Mouse (Mus musculus) neural tube, embryonic 13.5 days (tissue): ENCODE measurements around the gene Bnip1. TPM values are rescaled to one million over a fixed set of nuclear protein-coding genes. Genes with fewer than 3 reads are reported as not detected.

Source experiments
- ATAC-seq: fragments of 200-750 bp; cut with Nextera tagmentation; 2 replicates; pipeline ENCODE4 v1.8.0; 2017; ENCODE audit warnings: low read depth, mild to moderate bottlenecking, moderate TSS enrichment, moderate library complexity
- H3K27ac ChIP-seq: fragments of 300-500 bp; sonication (generic); replicated peaks from 2 replicates; pipeline ENCODE4 v1.5.1; 2015; ENCODE audit warnings: moderate library complexity, mild to moderate bottlenecking, inconsistent platforms
- H3K27me3 ChIP-seq: fragments of 300-500 bp; sonication (generic); 2 replicates; pipeline ENCODE4 v1.6.1; 2015; ENCODE audit warnings: mild to moderate bottlenecking, inconsistent platforms
- H3K36me3 ChIP-seq: fragments of 300-500 bp; sonication (generic); 2 replicates; pipeline ENCODE4 v1.6.1; 2015; ENCODE audit warnings: mild to moderate bottlenecking, inconsistent platforms
- H3K4me1 ChIP-seq: fragments of 300-500 bp; sonication (generic); replicated peaks from 2 replicates; pipeline ENCODE4 v1.6.1; 2015; ENCODE audit warnings: inconsistent platforms
- H3K4me2 ChIP-seq: fragments of 300-500 bp; sonication (generic); 2 replicates; pipeline ENCODE4 v1.6.1; 2015; ENCODE audit warnings: inconsistent platforms, mild to moderate bottlenecking, moderate library complexity
- H3K4me3 ChIP-seq: fragments of 300-500 bp; sonication (generic); 2 replicates; pipeline ENCODE4 v1.5.1; 2015; ENCODE audit warnings: mild to moderate bottlenecking, inconsistent platforms
- H3K9ac ChIP-seq: fragments of 300-500 bp; sonication (generic); 2 replicates; pipeline ENCODE4 v1.6.1; 2015; ENCODE audit warnings: moderate library complexity, mild to moderate bottlenecking, inconsistent platforms
- H3K9me3 ChIP-seq: fragments of 300-500 bp; sonication (generic); 2 replicates; pipeline ENCODE4 v1.6.1; 2016; ENCODE audit warnings: inconsistent platforms
- WGBS: fragments of 180-500 bp; shearing (Covaris S2); methylation state at CpG from one replicate; pipeline ENCODE4 v1.1.7; 2015; 5-methylcytosine and 5-hydroxymethylcytosine counted together
- polyA plus RNA-seq: library from polyadenylated mRNA; unstranded; fragments of >200 nt; fragmentation: Nextera tagmentation; extraction: Ambion mirVana; gene quantifications from 2 replicates; pipeline ENCODE4 v1.2.1, GENCODE M21; 2015

The Bnip1 gene
- polyA plus RNA-seq, 1 experiment from 2014 or later = 47.9 TPM

GRCm38 (mm10) chr17:26836786-26837545 lies 56.1 kb downstream of the Bnip1 start:
- no peaks in the 10 kb centered on the region for H3K9me3 ChIP-seq
- ATAC-seq = no peak
- no peak overlapping the region for H3K4me2 ChIP-seq
- H3K27ac ChIP-seq = no peak overlapping the region
- 2% methylated on average over 19 of the region's 19 CpGs for WGBS
- no peak overlapping the region for H3K4me3 ChIP-seq
- peaks cover 100% of the 10 kb centered on the region for H3K27me3 ChIP-seq
- no peaks in the 10 kb centered on the region for H3K36me3 ChIP-seq
- H3K9ac ChIP-seq = no peak overlapping the region
- H3K4me1 ChIP-seq = peaks cover 9% of the 10 kb centered on the region

GRCm38 (mm10) chr17:26837546-26837985 lies 56.7 kb downstream of the Bnip1 start:
- Histone ChIP-seq H3K9ac (no peak overlapping the region), H3K36me3 (no peaks in the 10 kb centered on the region), H3K4me3 (no peak overlapping the region), H3K9me3 (no peaks in the 10 kb centered on the region), H3K27me3 (peaks cover 100% of the 10 kb centered on the region), H3K4me2 (no peak overlapping the region), H3K4me1 (peaks cover 9% of the 10 kb centered on the region), H3K27ac (no peak overlapping the region)
- ATAC-seq = no peak
- WGBS = 2% methylated on average over 7 of the region's 7 CpGs

DNA sequence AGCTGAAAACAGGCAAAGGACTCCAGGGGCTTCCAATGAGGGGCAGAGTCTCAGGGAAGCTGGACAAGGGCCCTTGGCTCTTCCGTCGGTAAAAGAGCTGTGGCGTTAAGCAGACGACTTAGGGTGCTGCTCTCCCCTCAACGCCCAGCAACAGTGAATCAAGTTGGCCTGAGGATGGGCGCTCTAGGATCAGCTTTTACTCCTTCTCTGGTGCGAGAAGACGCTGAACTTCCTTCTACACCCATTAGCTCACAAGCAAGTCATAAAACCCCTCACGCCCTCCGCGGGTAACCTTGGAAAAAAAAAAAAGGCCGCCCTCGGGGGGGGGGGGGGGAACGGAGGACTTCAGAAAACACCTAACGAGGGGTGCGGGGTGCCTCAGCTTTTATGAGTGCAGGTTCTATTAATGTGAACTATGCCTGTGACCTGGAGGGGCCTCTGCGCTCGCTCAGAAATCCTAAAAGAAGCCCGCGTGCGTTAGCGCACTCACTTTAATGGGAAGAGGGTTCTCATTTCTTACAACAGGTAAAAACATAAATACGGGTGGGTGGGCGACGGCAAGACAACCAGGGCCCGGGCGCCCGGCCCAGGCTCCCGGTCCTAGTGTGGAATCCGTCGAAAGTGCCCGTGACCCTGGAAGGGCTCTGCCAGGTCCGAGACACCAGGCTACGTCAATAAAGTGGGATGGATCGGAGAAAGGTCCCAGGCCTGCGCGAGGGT lies 57.5 kb downstream of the Bnip1 start:
- H3K4me2 ChIP-seq = no peak overlapping the region
- no peaks in the 10 kb centered on the region for H3K36me3 ChIP-seq
- H3K27me3 ChIP-seq = peaks cover 100% of the 10 kb centered on the region
- H3K27ac ChIP-seq = no peak overlapping the region
- ATAC-seq = no peak
- under 1% methylated on average over 37 of the region's 37 CpGs for WGBS
- H3K9ac ChIP-seq = no peak overlapping the region
- H3K4me3 ChIP-seq = peak overlapping the region; percentile 14; the same call in 1 of the 2 replicates
- no peaks in the 10 kb centered on the region for H3K9me3 ChIP-seq
- peaks cover 9% of the 10 kb centered on the region for H3K4me1 ChIP-seq

GRCm38 (mm10) chr17:26838911-26839717 lies 58.2 kb downstream of the Bnip1 start:
- no peaks in the 10 kb centered on the region for H3K9me3 ChIP-seq
- ATAC-seq = no peak
- peaks cover 9% of the 10 kb centered on the region for H3K4me1 ChIP-seq
- under 1% methylated on average over 85 of the region's 87 CpGs for WGBS
- peak overlapping the region; percentile 14; the same call in 1 of the 2 replicates for H3K4me3 ChIP-seq
- peaks cover 100% of the 10 kb centered on the region for H3K27me3 ChIP-seq
- H3K27ac ChIP-seq = no peak overlapping the region
- peak overlapping the region; percentile 18; the same call in 1 of the 2 replicates for H3K4me2 ChIP-seq
- no peak overlapping the region for H3K9ac ChIP-seq
- no peaks in the 10 kb centered on the region for H3K36me3 ChIP-seq

DNA sequence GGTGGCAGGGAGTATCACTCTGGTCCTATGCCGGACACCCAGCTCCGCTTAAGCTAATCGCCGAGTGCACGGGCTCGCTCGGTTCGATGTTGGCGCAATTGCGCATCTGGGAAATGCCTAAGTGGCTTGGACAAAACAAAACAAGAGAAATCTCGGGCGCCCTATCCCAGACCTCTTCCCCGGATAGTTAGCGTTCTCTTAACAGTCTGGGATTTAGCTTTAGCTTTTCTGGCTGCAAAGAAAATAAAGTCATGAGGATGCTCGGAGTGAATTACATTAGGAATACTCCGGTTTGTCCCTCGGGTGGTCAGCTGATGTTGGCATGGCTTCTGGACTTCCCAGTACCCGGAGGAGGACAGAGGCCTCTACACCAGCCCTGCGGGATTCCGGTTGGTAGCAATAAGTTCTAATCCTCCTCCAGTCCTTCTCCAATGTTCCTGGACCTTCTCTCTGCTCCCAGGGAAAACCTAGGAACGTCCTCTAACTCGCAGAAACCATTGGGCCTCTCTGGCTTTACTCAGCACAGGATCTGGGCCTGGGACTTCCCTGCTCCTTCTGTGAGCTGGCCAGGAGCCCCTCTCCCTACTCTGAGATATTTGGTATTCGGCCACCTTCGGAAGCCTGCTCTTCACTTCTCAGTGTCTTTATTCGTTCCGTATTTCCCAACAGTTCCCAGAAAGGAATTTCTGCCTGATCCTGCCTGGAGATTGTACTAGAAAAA lies 59.0 kb downstream of the Bnip1 start:
- Histone ChIP-seq H3K4me1 (peaks cover 15% of the 10 kb centered on the region), H3K9ac (no peak overlapping the region), H3K36me3 (no peaks in the 10 kb centered on the region), H3K9me3 (no peaks in the 10 kb centered on the region), H3K27ac (no peak overlapping the region), H3K4me3 (0 out of 2 replicates have a peak overlapping the region, but pooled peaks have one; percentile 14), H3K4me2 (peak overlapping the region; percentile 18; the same call in 1 of the 2 replicates), H3K27me3 (peaks cover 100% of the 10 kb centered on the region)
- 2% methylated on average over 26 of the region's 26 CpGs for WGBS
- ATAC-seq = no peak

GRCm38 (mm10) chr17:26840439-26840780 lies 59.5 kb downstream of the Bnip1 start:
- Histone ChIP-seq H3K4me2 (no peak overlapping the region), H3K9me3 (no peaks in the 10 kb centered on the region), H3K4me3 (no peak overlapping the region), H3K36me3 (no peaks in the 10 kb centered on the region), H3K9ac (no peak overlapping the region), H3K27me3 (peaks cover 100% of the 10 kb centered on the region), H3K4me1 (peaks cover 15% of the 10 kb centered on the region), H3K27ac (no peak overlapping the region)
- 2% methylated on average over 9 of the region's 9 CpGs for WGBS
- ATAC-seq = no peak

DNA sequence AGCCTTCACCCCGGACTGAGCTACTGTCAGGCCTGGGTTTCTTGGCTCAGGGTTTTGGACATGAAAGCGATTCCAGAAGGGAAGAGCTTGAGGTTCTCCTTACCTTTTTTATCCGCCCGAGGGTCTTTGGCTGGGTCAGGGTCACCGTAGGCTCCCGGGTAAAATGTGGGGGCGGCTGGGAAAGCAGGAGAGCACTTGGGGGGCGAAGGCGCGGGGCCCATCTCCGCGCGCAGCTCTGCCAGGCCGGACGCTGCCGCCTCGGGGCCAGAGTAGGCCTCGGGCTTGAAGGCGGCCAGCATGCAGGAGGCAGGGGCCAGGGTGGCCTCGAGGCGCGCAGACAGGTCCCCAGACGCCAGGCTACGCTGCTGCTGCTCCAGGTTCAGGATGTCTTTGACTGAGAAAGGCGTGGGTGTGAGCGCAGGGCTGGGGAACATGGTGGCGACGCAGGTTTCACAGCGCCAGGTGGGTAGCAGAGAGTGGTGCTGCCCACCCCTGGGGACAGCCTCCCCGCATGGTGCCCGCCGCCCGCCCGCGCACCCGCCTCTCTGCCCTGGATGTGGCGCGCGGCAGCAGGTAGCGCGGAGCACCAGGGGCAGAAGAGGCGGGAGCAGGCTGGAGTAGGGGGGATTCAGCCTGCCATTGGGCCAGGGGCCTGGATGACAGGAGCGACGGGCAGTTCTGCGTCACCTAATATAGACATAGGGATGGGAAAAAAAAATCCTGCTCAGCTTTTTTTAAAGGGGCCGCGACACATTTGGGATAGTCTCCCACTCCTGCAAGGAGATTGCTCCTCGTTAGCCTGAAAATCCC lies 60.3 kb downstream of the Bnip1 start:
- Histone ChIP-seq H3K9me3 (no peaks in the 10 kb centered on the region), H3K36me3 (no peaks in the 10 kb centered on the region), H3K4me3 (no peak overlapping the region), H3K4me1 (peaks cover 15% of the 10 kb centered on the region), H3K4me2 (no peak overlapping the region), H3K9ac (no peak overlapping the region), H3K27ac (no peak overlapping the region), H3K27me3 (peaks cover 99% of the 10 kb centered on the region)
- ATAC-seq = no peak
- under 1% methylated on average over 48 of the region's 48 CpGs for WGBS

GRCm38 (mm10) chr17:26841981-26842380 lies 61.1 kb downstream of the Bnip1 start:
- Histone ChIP-seq H3K9ac (no peak overlapping the region), H3K9me3 (no peaks in the 10 kb centered on the region), H3K27ac (no peak overlapping the region), H3K4me2 (no peak overlapping the region), H3K4me1 (peaks cover 15% of the 10 kb centered on the region), H3K4me3 (no peak overlapping the region), H3K36me3 (no peaks in the 10 kb centered on the region), H3K27me3 (peaks cover 97% of the 10 kb centered on the region)
- WGBS = 2% methylated on average over 5 of the region's 5 CpGs
- no peak for ATAC-seq

Other genes with a start within 250 kb of the Bnip1 start
- gene Ergic1, start 219.6 kb upstream of the Bnip1 start, polyA plus RNA-seq = 91.0 and 92.7 TPM in 2 replicates
- gene Dusp1, start 218.9 kb upstream of the Bnip1 start, polyA plus RNA-seq = 32.5 and 36.8 TPM in 2 replicates
- gene Atp6v0e, start 117.8 kb upstream of the Bnip1 start, polyA plus RNA-seq = 126 and 130 TPM in 2 replicates
- gene Crebrf, start 65.4 kb upstream of the Bnip1 start, polyA plus RNA-seq = 9.9 and 11.4 TPM in 2 replicates
- 0.66 TPM in 1 of 2 replicates, not detected in the other for gene Nkx2-5, start 63.9 kb downstream of the Bnip1 start, polyA plus RNA-seq
- 2.5 and 3.2 TPM in 2 replicates for gene Kifc5b, start 136.0 kb downstream of the Bnip1 start, polyA plus RNA-seq
- 17.3 and 19.1 TPM in 2 replicates for gene Phf1, start 152.0 kb downstream of the Bnip1 start, polyA plus RNA-seq
- 141 and 147 TPM in 2 replicates for gene Cuta, start 158.5 kb downstream of the Bnip1 start, polyA plus RNA-seq
- gene Syngap1, start 160.2 kb downstream of the Bnip1 start, polyA plus RNA-seq = 4.1 and 4.9 TPM in 2 replicates
- gene Zbtb9, start 192.1 kb downstream of the Bnip1 start, polyA plus RNA-seq = 17.8 and 19.8 TPM in 2 replicates
- gene Bak1, start 247.9 kb downstream of the Bnip1 start, polyA plus RNA-seq = 2.8 and 3.3 TPM in 2 replicates